Mouse (Mus musculus): ENCODE measurements at regions not wholly inside any gene's neighbourhood (a gene's known extent, or its start where the extent isn't known, plus 50 kb on each side); places are given as distances from the start of the nearest gene placed in this dataset.
"Not testable (repeated sequence)": the region's sequence is repeated elsewhere in the genome, so short reads cannot be mapped to it uniquely, and the experiment has no call there.

DNA sequence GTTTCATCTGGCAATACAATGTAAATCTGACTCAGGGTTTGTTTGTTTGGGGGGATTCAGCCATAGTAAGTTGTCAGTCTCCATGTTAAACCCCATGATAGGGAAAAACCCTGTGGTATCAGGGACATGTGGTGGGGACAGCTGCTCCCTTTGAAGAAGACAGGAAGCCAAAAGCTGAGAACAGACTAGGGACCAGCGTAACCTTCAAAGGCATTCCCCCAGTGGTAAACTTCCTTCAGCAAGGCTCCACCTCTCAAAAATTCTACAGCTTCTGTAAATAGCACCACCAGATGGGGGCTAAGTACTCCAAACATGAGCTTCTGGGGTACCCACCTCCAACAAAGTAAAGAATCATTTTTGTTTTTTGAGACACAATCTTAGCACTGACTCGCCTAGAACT, 476.0 kb upstream of the Fam160b2 start:
- 77% methylated on average over 2 of the region's 2 CpGs for WGBS
- H3K36me3 ChIP-seq (ENCODE audit: control insufficient read depth, insufficient read depth, low read length): no peaks in the 10 kb centered on the region
- no peak overlapping the region for H3K4me3 ChIP-seq (ENCODE audit: low read depth, low read length)
- no peaks in the 10 kb centered on the region for H3K27me3 ChIP-seq (ENCODE audit: control insufficient read depth, insufficient read depth, low read length)
- no peak overlapping the region for H3K27ac ChIP-seq (replicated peaks; ENCODE audit: low read depth, low read length)
- DNase-seq (ENCODE audit: low spot score) (no peak), ATAC-seq (ENCODE audit: insufficient number of reproducible peaks, low FRiP score, low TSS enrichment, low read depth) (no peak)
- no peak overlapping the region for H3K9ac ChIP-seq (ENCODE audit: low read length)
- no peak overlapping the region for H3K4me2 ChIP-seq (ENCODE audit: low read depth, severe bottlenecking)
- no peaks in the 10 kb centered on the region for H3K4me1 ChIP-seq (ENCODE audit: control insufficient read depth, insufficient read depth, low read length)
- H3K9me3 ChIP-seq (ENCODE audit: control insufficient read depth, low read length): no peaks in the 10 kb centered on the region

DNA sequence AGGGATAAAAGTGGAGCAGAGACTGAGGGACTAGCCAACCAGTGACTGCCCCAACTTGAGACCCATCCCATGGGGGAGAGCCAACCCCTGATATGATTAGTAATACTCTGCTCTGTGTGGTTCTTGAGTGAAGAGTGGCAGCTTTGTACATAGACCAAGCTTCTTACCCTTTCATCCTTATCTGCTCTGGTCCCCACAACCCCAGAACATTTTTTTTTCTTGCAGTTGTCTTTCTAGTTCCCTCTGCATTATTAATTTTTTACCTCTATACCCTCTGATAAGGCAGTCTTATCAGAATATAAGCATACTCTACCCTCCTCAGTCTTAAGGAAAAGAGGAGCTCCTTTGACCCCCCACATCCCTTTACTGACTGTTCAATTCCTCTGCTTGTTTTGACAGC, 474.4 kb upstream of the Fam160b2 start:
- ATAC-seq (ENCODE audit: insufficient number of reproducible peaks, low FRiP score, low TSS enrichment, low read depth): no peak
- no peaks in the 10 kb centered on the region for H3K36me3 ChIP-seq (ENCODE audit: control insufficient read depth, insufficient read depth, low read length)
- no peak overlapping the region for H3K4me3 ChIP-seq (ENCODE audit: low read depth, low read length)
- no peak for DNase-seq (ENCODE audit: low spot score)
- H3K9me3 ChIP-seq (ENCODE audit: control insufficient read depth, low read length): no peaks in the 10 kb centered on the region
- H3K4me2 ChIP-seq (ENCODE audit: low read depth, severe bottlenecking): no peak overlapping the region
- no peak overlapping the region for H3K27ac ChIP-seq (replicated peaks; ENCODE audit: low read depth, low read length)
- no peaks in the 10 kb centered on the region for H3K4me1 ChIP-seq (ENCODE audit: control insufficient read depth, insufficient read depth, low read length)
- H3K27me3 ChIP-seq (ENCODE audit: control insufficient read depth, insufficient read depth, low read length): no peaks in the 10 kb centered on the region
- H3K9ac ChIP-seq (ENCODE audit: low read length): no peak overlapping the region

- H3K4me2 ChIP-seq (ENCODE audit: low read depth, severe bottlenecking): no peak overlapping the region
- H3K27me3 ChIP-seq (ENCODE audit: control insufficient read depth, insufficient read depth, low read length): no peaks in the 10 kb centered on the region
- ATAC-seq (ENCODE audit: insufficient number of reproducible peaks, low FRiP score, low TSS enrichment, low read depth) (no peak), DNase-seq (ENCODE audit: low spot score) (no peak)
- no peaks in the 10 kb centered on the region for H3K36me3 ChIP-seq (ENCODE audit: control insufficient read depth, insufficient read depth, low read length)
- H3K4me1 ChIP-seq (ENCODE audit: control insufficient read depth, insufficient read depth, low read length): no peaks in the 10 kb centered on the region
- H3K9me3 ChIP-seq (ENCODE audit: control insufficient read depth, low read length): no peaks in the 10 kb centered on the region
- H3K4me3 ChIP-seq (ENCODE audit: low read depth, low read length): no peak overlapping the region
- no peak overlapping the region for H3K9ac ChIP-seq (ENCODE audit: low read length)
- WGBS: 86% methylated on average over 4 of the region's 4 CpGs
- no peak overlapping the region for H3K27ac ChIP-seq (replicated peaks; ENCODE audit: low read depth, low read length)
These were observed 466.0 kb upstream of the Fam160b2 start for GRCm38 (mm10) chr14:71065669-71066068.

DNA sequence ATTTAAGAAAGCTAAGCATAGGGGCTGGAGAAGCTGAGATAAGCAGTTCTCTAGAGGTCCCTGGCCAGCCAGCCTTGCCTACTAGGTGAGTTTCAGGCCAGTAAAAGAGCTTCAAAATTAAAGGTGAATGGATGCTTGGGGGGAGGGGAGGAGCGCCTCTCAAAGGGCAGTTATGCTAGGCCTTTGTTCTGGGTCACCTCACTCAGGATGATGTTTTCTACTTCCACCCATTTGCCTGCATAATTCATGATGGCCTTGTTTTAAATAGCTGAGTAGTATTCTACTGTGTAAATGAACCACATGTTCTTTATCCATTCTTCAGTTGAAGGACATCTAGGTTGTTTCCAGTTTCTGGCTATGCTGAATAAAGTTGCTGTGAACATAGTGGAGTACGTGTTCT, 457.0 kb upstream of the Fam160b2 start:
- 90% methylated on average over 2 of the region's 2 CpGs for WGBS
- ATAC-seq (ENCODE audit: insufficient number of reproducible peaks, low FRiP score, low TSS enrichment, low read depth) (no peak), DNase-seq (ENCODE audit: low spot score) (no peak)
- H3K4me2 ChIP-seq (ENCODE audit: low read depth, severe bottlenecking): no peak overlapping the region
- H3K4me1 ChIP-seq (ENCODE audit: control insufficient read depth, insufficient read depth, low read length): no peaks in the 10 kb centered on the region
- no peak overlapping the region for H3K9ac ChIP-seq (ENCODE audit: low read length)
- H3K9me3 ChIP-seq (ENCODE audit: control insufficient read depth, low read length): no peaks in the 10 kb centered on the region
- no peak overlapping the region for H3K27ac ChIP-seq (replicated peaks; ENCODE audit: low read depth, low read length)
- H3K27me3 ChIP-seq (ENCODE audit: control insufficient read depth, insufficient read depth, low read length): no peaks in the 10 kb centered on the region
- H3K36me3 ChIP-seq (ENCODE audit: control insufficient read depth, insufficient read depth, low read length): no peaks in the 10 kb centered on the region
- no peak overlapping the region for H3K4me3 ChIP-seq (ENCODE audit: low read depth, low read length)

- Histone ChIP-seq H3K9me3 (ENCODE audit: control insufficient read depth, low read length) (no peaks in the 10 kb centered on the region), H3K4me2 (ENCODE audit: low read depth, severe bottlenecking) (no peak overlapping the region), H3K27ac (replicated peaks; ENCODE audit: low read depth, low read length) (no peak overlapping the region), H3K4me3 (ENCODE audit: low read depth, low read length) (no peak overlapping the region), H3K36me3 (ENCODE audit: control insufficient read depth, insufficient read depth, low read length) (no peaks in the 10 kb centered on the region), H3K4me1 (ENCODE audit: control insufficient read depth, insufficient read depth, low read length) (no peaks in the 10 kb centered on the region), H3K9ac (ENCODE audit: low read length) (no peak overlapping the region), H3K27me3 (ENCODE audit: control insufficient read depth, insufficient read depth, low read length) (no peaks in the 10 kb centered on the region)
- 91% methylated on average over 2 of the region's 2 CpGs for WGBS
- no peak for DNase-seq (ENCODE audit: low spot score)
- no peak for ATAC-seq (ENCODE audit: insufficient number of reproducible peaks, low FRiP score, low TSS enrichment, low read depth)
These were observed 455.8 kb upstream of the Fam160b2 start for GRCm38 (mm10) chr14:71055480-71055879.

- H3K4me3 ChIP-seq (ENCODE audit: low read depth, low read length): no peak overlapping the region
- no peak overlapping the region for H3K27ac ChIP-seq (replicated peaks; ENCODE audit: low read depth, low read length)
- H3K9me3 ChIP-seq (ENCODE audit: control insufficient read depth, low read length): no peaks in the 10 kb centered on the region
These were observed 454.4 kb upstream of the Fam160b2 start for GRCm38 (mm10) chr14:71053788-71054641.

DNA sequence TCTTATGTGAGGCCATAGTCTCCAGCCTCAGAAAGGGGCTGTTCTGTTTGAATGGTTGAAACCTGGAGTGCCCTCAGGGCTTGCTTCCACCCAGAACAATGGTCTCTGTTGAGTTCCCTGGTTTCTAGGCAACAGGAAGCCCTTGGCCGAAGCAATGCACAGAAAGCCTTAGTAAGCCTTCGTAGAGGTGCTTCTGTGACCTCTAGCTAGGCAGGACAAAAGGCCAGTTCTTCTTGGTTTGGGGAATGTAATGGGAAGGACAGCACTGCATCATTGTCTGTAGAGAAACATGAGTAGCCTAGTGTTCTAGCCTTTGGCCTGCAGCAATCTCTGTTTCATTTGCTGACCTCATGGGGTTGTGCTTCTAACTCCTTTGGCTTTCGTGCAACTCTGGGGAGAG, 447.5 kb upstream of the Fam160b2 start:
- Histone ChIP-seq H3K4me3 (ENCODE audit: low read depth, low read length) (no peak overlapping the region), H3K27ac (replicated peaks; ENCODE audit: low read depth, low read length) (no peak overlapping the region), H3K4me1 (ENCODE audit: control insufficient read depth, insufficient read depth, low read length) (no peaks in the 10 kb centered on the region), H3K36me3 (ENCODE audit: control insufficient read depth, insufficient read depth, low read length) (no peaks in the 10 kb centered on the region), H3K9ac (ENCODE audit: low read length) (no peak overlapping the region), H3K9me3 (ENCODE audit: control insufficient read depth, low read length) (no peaks in the 10 kb centered on the region), H3K4me2 (ENCODE audit: low read depth, severe bottlenecking) (no peak overlapping the region), H3K27me3 (ENCODE audit: control insufficient read depth, insufficient read depth, low read length) (no peaks in the 10 kb centered on the region)
- ATAC-seq (ENCODE audit: insufficient number of reproducible peaks, low FRiP score, low TSS enrichment, low read depth) (no peak), DNase-seq (ENCODE audit: low spot score) (no peak)
- WGBS: 74% methylated on average over 3 of the region's 3 CpGs

More at GRCm38 (mm10) chr14:71053788-71054641, 454.4 kb upstream of the Fam160b2 start:
- H3K36me3 ChIP-seq (ENCODE audit: control insufficient read depth, insufficient read depth, low read length): no peaks in the 10 kb centered on the region
- no peak for ATAC-seq (ENCODE audit: insufficient number of reproducible peaks, low FRiP score, low TSS enrichment, low read depth)
- H3K9ac ChIP-seq (ENCODE audit: low read length): no peak overlapping the region
- WGBS: 64% methylated on average over 9 of the region's 9 CpGs
- no peaks in the 10 kb centered on the region for H3K27me3 ChIP-seq (ENCODE audit: control insufficient read depth, insufficient read depth, low read length)
- no peak overlapping the region for H3K4me2 ChIP-seq (ENCODE audit: low read depth, severe bottlenecking)
- no peaks in the 10 kb centered on the region for H3K4me1 ChIP-seq (ENCODE audit: control insufficient read depth, insufficient read depth, low read length)
- DNase-seq (ENCODE audit: low spot score): no peak

GRCm38 (mm10) chr14:71043879-71044770, 444.5 kb upstream of the Fam160b2 start:
- not testable (repeated sequence) for H3K36me3 ChIP-seq (ENCODE audit: control insufficient read depth, insufficient read depth, low read length); H3K9ac ChIP-seq (ENCODE audit: low read length); ATAC-seq (ENCODE audit: insufficient number of reproducible peaks, low FRiP score, low TSS enrichment, low read depth); H3K27ac ChIP-seq (replicated peaks; ENCODE audit: low read depth, low read length); H3K9me3 ChIP-seq (ENCODE audit: control insufficient read depth, low read length); H3K4me3 ChIP-seq (ENCODE audit: low read depth, low read length); H3K27me3 ChIP-seq (ENCODE audit: control insufficient read depth, insufficient read depth, low read length); H3K4me2 ChIP-seq (ENCODE audit: low read depth, severe bottlenecking); DNase-seq (ENCODE audit: low spot score); H3K4me1 ChIP-seq (ENCODE audit: control insufficient read depth, insufficient read depth, low read length)
- 22% methylated on average over 11 of the region's 13 CpGs for WGBS
